Mouse (Mus musculus) lung, embryonic 14.5 days (tissue): ENCODE data around the gene Mmp10. TPM values are rescaled to one million over a fixed set of nuclear protein-coding genes. Genes with fewer than 3 reads are reported as not detected.

Source experiments
- ATAC-seq: fragments of 200-750 bp; cut with Nextera tagmentation; 2 replicates; pipeline ENCODE4 v1.8.0; 2017; ENCODE audit warnings: mild to moderate bottlenecking, moderate TSS enrichment, moderate library complexity; ENCODE audit not compliant: insufficient read depth
- DNase-seq: peaks from one replicate; pipeline ENCODE4 v3.0.0-alpha.2; 2015
- H3K27ac ChIP-seq: fragments of 300-500 bp; sonication (generic); 2 replicates; pipeline ENCODE4 v1.5.1; 2014; ENCODE audit warnings: low read depth, mild to moderate bottlenecking, moderate library complexity
- H3K27me3 ChIP-seq: fragments of 300-500 bp; sonication (generic); 2 replicates; pipeline ENCODE4 v1.6.1; 2014; ENCODE audit warnings: low read length, control low read depth; ENCODE audit not compliant: insufficient read depth
- H3K36me3 ChIP-seq: fragments of 300-500 bp; sonication (generic); 2 replicates; pipeline ENCODE4 v1.6.1; 2014; ENCODE audit warnings: control low read depth; ENCODE audit not compliant: insufficient read depth
- H3K4me1 ChIP-seq: fragments of 300-500 bp; sonication (generic); 2 replicates; pipeline ENCODE4 v1.6.1; 2014; ENCODE audit warnings: antibody characterized with exemption, control low read depth; ENCODE audit not compliant: insufficient read depth
- H3K4me2 ChIP-seq: fragments of 300-500 bp; sonication (generic); 2 replicates; pipeline ENCODE4 v1.6.1; 2014; ENCODE audit warnings: mild to moderate bottlenecking
- H3K4me3 ChIP-seq: fragments of 300-500 bp; sonication (generic); 2 replicates; pipeline ENCODE4 v1.5.1; 2014; ENCODE audit warnings: low read depth, low read length
- H3K9ac ChIP-seq: fragments of 300-500 bp; sonication (generic); 2 replicates; pipeline ENCODE4 v1.6.1; 2014
- H3K9me3 ChIP-seq: fragments of 300-500 bp; sonication (generic); 2 replicates; pipeline ENCODE4 v1.6.1; 2016; ENCODE audit warnings: low read depth, low read length, control low read depth
- CTCF ChIP-seq: IDR thresholded peaks from 2 replicates; pipeline ENCODE4 v1.5.1; 2016; ENCODE audit warnings: antibody characterized with exemption, low read depth
- WGBS: fragments of 180-500 bp; shearing (Covaris S2); extraction: QIAGEN DNeasy Blood & Tissue Kit; methylation state at CpG from one replicate; pipeline ENCODE4 v1.1.7; 2014; 5-methylcytosine and 5-hydroxymethylcytosine counted together
- polyA plus RNA-seq: library from polyadenylated mRNA; unstranded; fragments of >200 nt; fragmentation: Nextera tagmentation; extraction: Ambion mirVana; gene quantifications from 2 replicates; pipeline ENCODE4 v1.2.1, GENCODE M21; 2014

Gene Mmp10
- polyA plus RNA-seq, 1 experiment from 2014 or later, result not detected

DNA sequence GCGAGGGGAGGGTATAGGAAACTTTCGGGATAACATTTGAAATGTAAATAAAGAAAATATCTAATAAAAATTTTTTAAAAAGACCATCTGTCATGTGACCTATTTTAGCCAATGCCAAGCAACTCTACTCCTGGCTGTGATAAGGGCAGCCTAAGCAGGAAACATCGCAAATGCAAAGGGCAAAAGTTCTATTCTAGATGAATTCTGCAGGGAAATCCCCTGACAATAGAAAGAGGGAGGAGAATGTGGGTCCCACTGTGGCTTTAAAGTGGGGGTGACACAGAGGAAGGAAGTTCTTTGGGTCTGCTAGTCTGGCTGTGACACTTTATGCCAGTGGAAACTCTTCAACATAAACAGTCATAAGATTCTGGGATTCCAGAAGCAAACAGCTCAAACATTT is 51.4 kb downstream of the Mmp10 start:
- H3K4me1 ChIP-seq, result peaks cover 5% of the 10 kb centered on the region; the same call in 1 of the 2 replicates
- ATAC-seq, result no peak
- H3K4me3 ChIP-seq, result no peak overlapping the region
- no peak for TF ChIP-seq CTCF
- no peak overlapping the region for H3K9ac ChIP-seq
- H3K27ac ChIP-seq, result no peak overlapping the region
- no peaks in the 10 kb centered on the region for H3K27me3 ChIP-seq
- H3K4me2 ChIP-seq, result no peak overlapping the region
- WGBS, result 76% methylated on average over 3 of the region's 3 CpGs
- H3K36me3 ChIP-seq, result no peaks in the 10 kb centered on the region
- no peaks in the 10 kb centered on the region for H3K9me3 ChIP-seq
- no peak for DNase-seq

DNA sequence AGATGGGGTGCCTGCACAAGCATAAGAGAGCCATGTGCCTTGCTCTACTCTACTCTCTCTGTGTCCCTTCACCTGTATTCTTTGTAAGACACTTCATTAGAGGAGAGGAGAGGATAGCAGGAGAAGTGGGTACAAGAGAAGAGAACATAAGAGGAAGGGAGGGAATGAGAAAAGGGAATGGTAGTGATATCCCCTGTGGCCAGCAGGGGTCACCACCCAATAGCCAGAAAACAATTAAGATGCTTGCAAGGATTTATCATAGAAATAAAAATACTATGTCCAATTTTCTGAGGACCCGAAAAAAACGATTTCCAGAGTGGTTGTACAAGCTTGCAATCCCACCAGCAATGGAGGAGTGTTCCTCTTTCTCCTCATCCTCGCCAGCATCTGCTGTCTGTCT is 52.2 kb downstream of the Mmp10 start:
- no peak overlapping the region for H3K4me3 ChIP-seq
- H3K9me3 ChIP-seq, result no peaks in the 10 kb centered on the region
- H3K36me3 ChIP-seq, result no peaks in the 10 kb centered on the region
- 22% methylated on average over 3 of the region's 3 CpGs for WGBS
- peak; percentile 71 for DNase-seq
- peaks cover 5% of the 10 kb centered on the region; the same call in 1 of the 2 replicates for H3K4me1 ChIP-seq
- ATAC-seq, result no peak
- TF ChIP-seq CTCF, result peak; percentile 72
- H3K9ac ChIP-seq, result no peak overlapping the region
- no peak overlapping the region for H3K4me2 ChIP-seq
- H3K27ac ChIP-seq, result no peak overlapping the region
- no peaks in the 10 kb centered on the region for H3K27me3 ChIP-seq

DNA sequence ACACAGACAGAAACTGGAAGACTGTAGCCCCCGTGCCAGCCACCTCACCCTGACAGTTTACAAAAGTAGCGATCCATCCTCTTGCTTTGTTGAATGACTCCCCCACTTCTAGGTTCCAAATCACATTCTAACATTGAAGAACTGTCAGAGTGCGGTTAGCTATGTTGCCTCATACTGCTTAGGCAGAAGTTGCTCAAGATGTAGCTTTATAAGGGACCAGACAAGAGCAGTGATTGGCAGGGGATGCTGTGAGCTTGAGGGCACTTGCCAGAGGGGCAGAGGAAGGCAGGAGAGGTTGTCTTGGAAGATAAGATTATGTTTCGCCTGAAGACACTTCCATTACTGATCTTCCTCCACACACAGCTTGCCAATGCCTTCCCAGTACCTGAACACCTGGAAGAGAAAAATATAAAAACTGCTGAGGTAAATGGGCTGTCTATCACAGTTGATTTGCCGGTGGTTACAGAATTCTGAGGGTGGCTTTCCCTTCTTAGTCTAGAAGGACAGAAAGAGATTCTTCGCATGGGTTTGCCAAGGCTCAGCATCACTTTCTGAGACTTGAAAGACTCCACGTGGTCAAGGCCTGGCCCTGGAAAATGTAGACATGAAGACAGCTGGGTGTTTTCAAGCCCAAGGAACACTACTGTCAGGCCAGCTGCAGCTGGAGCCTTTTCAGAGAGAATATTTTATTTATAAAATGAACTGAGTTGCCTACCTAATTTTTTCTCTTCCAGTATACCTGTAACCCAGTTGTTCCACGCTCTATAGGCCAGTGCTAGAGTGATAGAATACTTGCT is 56.3 kb downstream of the Mmp10 start, which contains the start of gene Mmp8:
TSS of gene Mmp8 (plus strand) at position 236 of the 797 bp plus-strand sequence.
- 54% methylated on average over 8 of the region's 8 CpGs for WGBS
- ATAC-seq, result peak; percentile 88

More for the DNA sequence above, 56.3 kb downstream of the Mmp10 start, which contains the start of gene Mmp8:
- Histone ChIP-seq H3K4me1 (peaks cover 5% of the 10 kb centered on the region; the same call in 1 of the 2 replicates), H3K4me2 (no peak within 1 kb of the TSS), H3K9ac (no peak within 1 kb of the TSS), H3K4me3 (no peak within 1 kb of the TSS), H3K36me3 (no peaks in the 10 kb centered on the region), H3K9me3 (no peaks in the 10 kb centered on the region), H3K27me3 (no peaks in the 10 kb centered on the region), H3K27ac (no peak within 1 kb of the TSS)
- DNase-seq, result peak; percentile 79
- no peak for TF ChIP-seq CTCF

Other genes starting within 250 kb of the Mmp10 start
- gene Mmp13, start 229.8 kb upstream of the Mmp10 start, polyA plus RNA-seq, result not detected in 2 replicates
- 0.50 TPM in 1 of 2 replicates, not detected in the other for gene Mmp12, start 158.0 kb upstream of the Mmp10 start, polyA plus RNA-seq
- gene Mmp1b, start 114.3 kb upstream of the Mmp10 start, polyA plus RNA-seq, result not detected in 2 replicates
- gene Mmp3, start 56.5 kb upstream of the Mmp10 start, polyA plus RNA-seq, result not detected in 2 replicates
- gene Mmp8, start 56.1 kb downstream of the Mmp10 start, polyA plus RNA-seq, result 0.24 and 0.69 TPM in 2 replicates
- gene Mmp27, start 69.0 kb downstream of the Mmp10 start, polyA plus RNA-seq, result not detected in 2 replicates
- not detected in 2 replicates for gene Mmp20, start 125.9 kb downstream of the Mmp10 start, polyA plus RNA-seq
- 0.17 and 0.23 TPM in 2 replicates for gene Mmp7, start 189.7 kb downstream of the Mmp10 start, polyA plus RNA-seq